Mouse (Mus musculus): Measurements from ENCODE around the gene Rnf222. TPM values are rescaled to one million over a fixed set of nuclear protein-coding genes. Genes with fewer than 3 reads are reported as not detected.

Gene Rnf222
- total and polyA plus RNA-seq, 2 experiments from 2014 or later, result 0.11 TPM; not detected in 1

- 79% methylated on average over 2 of the region's 2 CpGs for WGBS
- no peaks in the 10 kb centered on the region for H3K4me1 ChIP-seq (ENCODE audit: insufficient read depth, low read length)
- DNase-seq (ENCODE audit: low spot score) (no peak), ATAC-seq (ENCODE audit: low FRiP score) (no peak)
- no peaks in the 10 kb centered on the region for H3K27me3 ChIP-seq (ENCODE audit: insufficient read depth, low read length)
- H3K9me3 ChIP-seq (ENCODE audit: low read length), result no peaks in the 10 kb centered on the region
- no peaks in the 10 kb centered on the region for H3K36me3 ChIP-seq (ENCODE audit: insufficient read depth, low read length)
- no peak overlapping the region for H3K4me3 ChIP-seq (ENCODE audit: low read depth, low read length)
- H3K9ac ChIP-seq (replicated peaks; ENCODE audit: low read length, poor library complexity, severe bottlenecking), result no peak overlapping the region
- H3K27ac ChIP-seq (ENCODE audit: low read depth, low read length), result no peak overlapping the region
- TF ChIP-seq CTCF (IDR thresholded peaks at IDR 0.05), result no peak
- no peak overlapping the region for H3K4me2 ChIP-seq (ENCODE audit: low read depth, low read length, poor library complexity, severe bottlenecking)
Measured at GRCm38 (mm10) chr11:68883843-68884242, 4.5 kb upstream of the Rnf222 start.

GRCm38 (mm10) chr11:68884368-68884767 is 4.0 kb upstream of the Rnf222 start:
- Histone ChIP-seq H3K27ac (ENCODE audit: low read depth, low read length) (no peak overlapping the region), H3K27me3 (ENCODE audit: insufficient read depth, low read length) (no peaks in the 10 kb centered on the region), H3K4me3 (ENCODE audit: low read depth, low read length) (no peak overlapping the region), H3K36me3 (ENCODE audit: insufficient read depth, low read length) (no peaks in the 10 kb centered on the region), H3K9me3 (ENCODE audit: low read length) (no peaks in the 10 kb centered on the region), H3K4me1 (ENCODE audit: insufficient read depth, low read length) (no peaks in the 10 kb centered on the region), H3K9ac (replicated peaks; ENCODE audit: low read length, poor library complexity, severe bottlenecking) (no peak overlapping the region), H3K4me2 (ENCODE audit: low read depth, low read length, poor library complexity, severe bottlenecking) (no peak overlapping the region)
- TF ChIP-seq CTCF (IDR thresholded peaks at IDR 0.05), result no peak
- WGBS, result 75% methylated on average over 5 of the region's 5 CpGs
- DNase-seq (ENCODE audit: low spot score) (no peak), ATAC-seq (ENCODE audit: low FRiP score) (no peak)

- Histone ChIP-seq H3K9ac (replicated peaks; ENCODE audit: low read length, poor library complexity, severe bottlenecking) (no peak overlapping the region), H3K4me3 (ENCODE audit: low read depth, low read length) (no peak overlapping the region), H3K4me1 (ENCODE audit: insufficient read depth, low read length) (no peaks in the 10 kb centered on the region), H3K27me3 (ENCODE audit: insufficient read depth, low read length) (no peaks in the 10 kb centered on the region), H3K4me2 (ENCODE audit: low read depth, low read length, poor library complexity, severe bottlenecking) (no peak overlapping the region), H3K36me3 (ENCODE audit: insufficient read depth, low read length) (no peaks in the 10 kb centered on the region), H3K27ac (ENCODE audit: low read depth, low read length) (no peak overlapping the region), H3K9me3 (ENCODE audit: low read length) (no peaks in the 10 kb centered on the region)
- WGBS, result 85% methylated on average over 5 of the region's 5 CpGs
- ATAC-seq (ENCODE audit: low FRiP score), result no peak
- no peak for TF ChIP-seq CTCF (IDR thresholded peaks at IDR 0.05)
- no peak for DNase-seq (ENCODE audit: low spot score)
Measured at GRCm38 (mm10) chr11:68886091-68886490, 2.3 kb upstream of the Rnf222 start.

- no peak overlapping the region for H3K4me3 ChIP-seq (ENCODE audit: low read depth, low read length)
- no peak for TF ChIP-seq CTCF (IDR thresholded peaks at IDR 0.05)
- H3K9ac ChIP-seq (replicated peaks; ENCODE audit: low read length, poor library complexity, severe bottlenecking), result no peak overlapping the region
- H3K4me1 ChIP-seq (ENCODE audit: insufficient read depth, low read length), result no peaks in the 10 kb centered on the region
- WGBS, result 81% methylated on average over 2 of the region's 2 CpGs
- no peak for DNase-seq (ENCODE audit: low spot score)
- no peak for ATAC-seq (ENCODE audit: low FRiP score)
- H3K27ac ChIP-seq (ENCODE audit: low read depth, low read length), result no peak overlapping the region
- H3K36me3 ChIP-seq (ENCODE audit: insufficient read depth, low read length), result no peaks in the 10 kb centered on the region
- no peaks in the 10 kb centered on the region for H3K27me3 ChIP-seq (ENCODE audit: insufficient read depth, low read length)
- H3K9me3 ChIP-seq (ENCODE audit: low read length), result no peaks in the 10 kb centered on the region
- H3K4me2 ChIP-seq (ENCODE audit: low read depth, low read length, poor library complexity, severe bottlenecking), result no peak overlapping the region
Measured at GRCm38 (mm10) chr11:68888653-68889052, 300 bp downstream of the Rnf222 start.

- H3K9me3 ChIP-seq (ENCODE audit: low read length), result no peaks in the 10 kb centered on the region
- no peaks in the 10 kb centered on the region for H3K27me3 ChIP-seq (ENCODE audit: insufficient read depth, low read length)
- DNase-seq (ENCODE audit: low spot score) (no peak), ATAC-seq (ENCODE audit: low FRiP score) (no peak)
- H3K9ac ChIP-seq (replicated peaks; ENCODE audit: low read length, poor library complexity, severe bottlenecking), result no peak overlapping the region
- H3K4me1 ChIP-seq (ENCODE audit: insufficient read depth, low read length), result no peaks in the 10 kb centered on the region
- no peak overlapping the region for H3K4me2 ChIP-seq (ENCODE audit: low read depth, low read length, poor library complexity, severe bottlenecking)
- no peak overlapping the region for H3K27ac ChIP-seq (ENCODE audit: low read depth, low read length)
- 49% methylated on average over 2 of the region's 2 CpGs for WGBS
- H3K36me3 ChIP-seq (ENCODE audit: insufficient read depth, low read length), result no peaks in the 10 kb centered on the region
- TF ChIP-seq CTCF (IDR thresholded peaks at IDR 0.05), result no peak
- no peak overlapping the region for H3K4me3 ChIP-seq (ENCODE audit: low read depth, low read length)
Measured at GRCm38 (mm10) chr11:68890625-68891024, 2.3 kb downstream of the Rnf222 start.

GRCm38 (mm10) chr11:68891823-68892222 is 3.5 kb downstream of the Rnf222 start:
- H3K9me3 ChIP-seq (ENCODE audit: low read length), result no peaks in the 10 kb centered on the region
- no peaks in the 10 kb centered on the region for H3K4me1 ChIP-seq (ENCODE audit: insufficient read depth, low read length)
- H3K4me3 ChIP-seq (ENCODE audit: low read depth, low read length), result no peak overlapping the region
- no peaks in the 10 kb centered on the region for H3K36me3 ChIP-seq (ENCODE audit: insufficient read depth, low read length)
- no peak for DNase-seq (ENCODE audit: low spot score)
- H3K27me3 ChIP-seq (ENCODE audit: insufficient read depth, low read length), result no peaks in the 10 kb centered on the region
- no peak overlapping the region for H3K27ac ChIP-seq (ENCODE audit: low read depth, low read length)
- no peak for ATAC-seq (ENCODE audit: low FRiP score)
- H3K9ac ChIP-seq (replicated peaks; ENCODE audit: low read length, poor library complexity, severe bottlenecking), result no peak overlapping the region
- TF ChIP-seq CTCF (IDR thresholded peaks at IDR 0.05), result no peak
- WGBS, result 80% methylated on average over 5 of the region's 5 CpGs
- no peak overlapping the region for H3K4me2 ChIP-seq (ENCODE audit: low read depth, low read length, poor library complexity, severe bottlenecking)

All from midbrain, postnatal 0 days (tissue).